Mouse (Mus musculus) spleen, embryonic (tissue): ENCODE measurements at regions not wholly inside any gene's neighbourhood (a gene's known extent, or its start where the extent isn't known, plus 50 kb on each side); places are given as distances from the start of the nearest gene placed in this dataset.

Experiments
- CTCF ChIA-PET: fragments of 350-600 bp; sonication (Branson Sonifier 250); formaldehyde crosslinking; loops from one replicate; lab custom pipeline; 2022; lab: Charles Lee

GRCm38 (mm10) chr10:66342823-66343350 lies 753.0 kb upstream of the Jmjd1c start:
- CTCF ChIA-PET: no interaction called here

- CTCF ChIA-PET: no interaction called here
These were observed 747.5 kb upstream of the Jmjd1c start for GRCm38 (mm10) chr10:66348398-66348797.

- CTCF ChIA-PET: no interaction called here
These were observed 744.9 kb upstream of the Jmjd1c start for GRCm38 (mm10) chr10:66351036-66351435.

- CTCF ChIA-PET: no interaction called here
These were observed 741.9 kb upstream of the Jmjd1c start for GRCm38 (mm10) chr10:66354072-66354471.

- CTCF ChIA-PET: no interaction called here
These were observed 740.9 kb upstream of the Jmjd1c start for GRCm38 (mm10) chr10:66354986-66355385.

GRCm38 (mm10) chr10:66357736-66358135 lies 738.2 kb upstream of the Jmjd1c start:
- CTCF ChIA-PET: no interaction called here

GRCm38 (mm10) chr10:66370096-66370495 lies 725.8 kb upstream of the Jmjd1c start:
- CTCF ChIA-PET: no interaction called here

GRCm38 (mm10) chr10:66371756-66372155 lies 724.2 kb upstream of the Jmjd1c start:
- CTCF ChIA-PET: no interaction called here
